Mouse (Mus musculus): ENCODE measurements around the gene Prr23a1.

DNA sequence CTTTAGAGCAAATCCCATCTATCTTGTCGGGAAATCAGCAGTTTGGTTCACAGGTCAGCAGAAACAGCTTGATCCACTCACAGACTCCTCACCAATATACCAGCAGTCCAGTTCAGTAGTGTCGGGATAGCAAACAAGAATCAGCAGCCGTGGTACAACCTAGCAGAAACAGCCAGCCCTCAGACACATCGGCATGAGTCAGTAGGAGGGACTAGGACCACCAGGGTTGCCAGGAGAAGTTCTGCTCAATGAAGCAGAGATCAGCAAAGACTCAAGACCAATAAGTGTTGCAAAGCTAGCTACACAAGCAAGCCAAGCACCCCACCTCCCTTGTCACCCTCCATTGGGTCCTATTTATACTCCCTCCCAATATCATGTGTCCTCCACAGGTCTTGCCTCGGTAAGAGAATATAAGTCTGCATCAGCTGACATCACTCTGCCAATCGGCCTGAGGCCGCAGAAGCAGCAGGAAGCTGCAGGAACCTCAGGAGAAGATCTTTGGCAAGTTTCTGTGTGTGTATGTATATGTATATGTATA, 4.7 kb upstream of the Prr23a1 start:
- TF ChIP-seq CTCF (IDR thresholded peaks at IDR 0.05; ENCODE audit: control insufficient read depth, insufficient read depth, insufficient read length) (no peak), USF1 (IDR thresholded peaks at IDR 0.05; ENCODE audit: low read depth) (no peak), MAX (IDR thresholded peaks at IDR 0.05) (no peak), CEBPB (IDR thresholded peaks at IDR 0.05; ENCODE audit: low read depth) (no peak), MYOG (IDR thresholded peaks at IDR 0.05; ENCODE audit: control insufficient read depth, extremely low read depth, insufficient read length) (no peak), MYOD1 (IDR thresholded peaks at IDR 0.05; ENCODE audit: control insufficient read depth, insufficient read length, low read depth) (no peak)

All from C2C12 (cell line).